Mouse (Mus musculus) adrenal gland, adult (tissue): ENCODE measurements at regions not wholly inside any gene's neighbourhood (a gene's known extent, or its start where the extent isn't known, plus 50 kb on each side); places are given as distances from the start of the nearest gene placed in this dataset.

ENCODE experiments used
- DNase-seq, 2 experiments: peaks; one replicate each; pipeline ENCODE4 v3.0.0; 2022 to 2023; ENCODE audit warnings: low spot score in 1 of 2; ENCODE audit not compliant: inconsistent age in 2 of 2

DNA sequence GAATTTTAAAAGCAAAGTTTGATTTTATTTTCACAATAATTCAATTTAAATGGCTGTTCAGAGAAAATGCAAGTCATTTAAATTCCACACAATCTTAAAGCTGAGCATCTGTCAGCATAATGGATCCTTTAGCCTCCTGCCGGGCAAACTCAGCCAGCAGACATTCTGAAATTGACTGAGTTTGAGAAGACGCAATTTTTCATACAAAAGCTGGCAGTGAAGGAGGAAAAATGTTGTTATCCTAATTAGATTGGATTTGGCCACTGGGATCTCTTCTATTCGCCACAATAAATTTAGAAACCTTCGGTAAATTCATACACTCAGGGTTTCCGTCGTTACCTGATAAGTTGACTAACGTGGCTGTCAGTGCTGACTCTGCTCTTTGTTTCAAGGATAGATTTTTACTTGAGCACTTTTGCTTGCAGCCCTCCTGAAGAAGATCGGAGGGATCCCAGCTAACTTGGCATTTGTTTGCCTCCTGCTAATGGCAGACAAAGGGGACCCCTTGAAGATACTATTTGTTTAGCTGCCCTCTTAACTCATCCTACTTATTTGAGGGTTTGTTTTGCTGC, 244.9 kb upstream of the Fsip2 start:
- DNase-seq, result peak in 1 of 2 experiments; percentile 24

DNA sequence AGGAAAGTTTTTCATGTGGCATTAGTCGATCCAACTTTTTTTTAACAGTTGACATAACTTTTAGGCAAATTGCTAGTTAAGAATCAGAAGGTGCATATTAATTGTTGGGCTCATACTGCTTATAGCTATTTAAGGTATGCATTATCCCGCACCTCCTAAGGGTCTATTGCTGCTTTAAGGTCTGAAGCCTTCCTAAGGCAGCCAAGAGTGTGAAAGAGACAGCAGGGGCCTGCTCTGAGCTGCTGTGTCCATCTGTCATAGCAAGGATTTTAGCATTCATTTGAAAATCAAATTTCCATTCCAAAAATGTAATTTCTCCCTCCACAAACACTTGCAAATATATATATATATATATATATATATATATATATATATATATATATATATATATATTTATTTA, 241.6 kb upstream of the Fsip2 start:
- DNase-seq, result no peak

DNA sequence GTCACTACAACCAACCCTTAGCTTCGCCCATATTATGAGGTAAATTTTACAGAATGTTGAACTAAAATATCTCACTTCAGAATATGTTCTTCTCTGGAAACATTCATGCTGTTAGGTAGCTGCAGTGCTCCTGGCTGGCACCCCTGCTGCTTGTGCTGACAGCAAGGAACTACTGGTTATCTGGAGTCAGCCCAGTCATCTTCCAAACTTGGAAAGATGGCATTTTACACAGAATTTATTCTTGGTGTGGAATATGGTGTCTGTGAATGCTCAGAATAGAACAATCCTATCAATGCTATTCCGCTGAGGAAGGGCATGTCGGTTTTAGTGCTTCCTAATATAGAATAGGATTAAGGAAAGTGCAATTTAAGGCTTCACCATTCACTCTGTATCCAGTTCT, 227.7 kb upstream of the Fsip2 start:
- no peak for DNase-seq
